Mouse (Mus musculus) CH12F3 (cell line): ENCODE data around the gene Hhip.

Experiments
- in situ Hi-C: fragments of 300-500 bp; cut with MboI; formaldehyde crosslinking; loops from 2 replicates; pipeline ENCODE4 v1.14.3; 2020; ENCODE audit warnings: low sequenced_read_pairs

Gene Hhip

GRCm38 (mm10) chr8:80057198-80058174 is at the start of gene Hhip:
Gene Hhip, minus strand, starts transcription at chr8:80058006.
- in situ Hi-C loops: no loop called here

GRCm38 (mm10) chr8:80087021-80087420 is 29.2 kb upstream of the Hhip start:
- in situ Hi-C loops: no loop called here

GRCm38 (mm10) chr8:80058193-80058592 is 387 bp upstream of the Hhip start:
- in situ Hi-C loops: no loop called here

- in situ Hi-C loops: no loop called here
Measured at GRCm38 (mm10) chr8:80056331-80057070, 1.3 kb downstream of the Hhip start.

GRCm38 (mm10) chr8:80055777-80056176 is 2.0 kb downstream of the Hhip start:
- in situ Hi-C loops: no loop called here

GRCm38 (mm10) chr8:80055094-80055493 is 2.7 kb downstream of the Hhip start:
- in situ Hi-C loops: no loop called here

- in situ Hi-C loops: no loop called here
Measured at GRCm38 (mm10) chr8:80054216-80054615, 3.6 kb downstream of the Hhip start.

GRCm38 (mm10) chr8:80052838-80053237 is 5.0 kb downstream of the Hhip start:
- in situ Hi-C loops: no loop called here

- in situ Hi-C loops: no loop called here
Measured at GRCm38 (mm10) chr8:80051494-80051893, 6.3 kb downstream of the Hhip start.

- in situ Hi-C loops: no loop called here
Measured at GRCm38 (mm10) chr8:80049256-80050005, 8.4 kb downstream of the Hhip start.

GRCm38 (mm10) chr8:80048256-80048655 is 9.6 kb downstream of the Hhip start:
- in situ Hi-C loops: no loop called here

GRCm38 (mm10) chr8:80037644-80038253 is 20.1 kb downstream of the Hhip start:
- in situ Hi-C loops: no loop called here

- in situ Hi-C loops: no loop called here
Measured at GRCm38 (mm10) chr8:80032604-80033003, 25.2 kb downstream of the Hhip start.

GRCm38 (mm10) chr8:80031330-80032293 is 26.2 kb downstream of the Hhip start:
- in situ Hi-C loops: no loop called here

GRCm38 (mm10) chr8:80029631-80030030 is 28.2 kb downstream of the Hhip start:
- in situ Hi-C loops: no loop called here

GRCm38 (mm10) chr8:80020469-80020868 is 37.3 kb downstream of the Hhip start:
- in situ Hi-C loops: no loop called here

- in situ Hi-C loops: no loop called here
Measured at GRCm38 (mm10) chr8:80015818-80016217, 42.0 kb downstream of the Hhip start.

- in situ Hi-C loops: no loop called here
Measured at GRCm38 (mm10) chr8:80004421-80004820, 53.4 kb downstream of the Hhip start.

GRCm38 (mm10) chr8:80002313-80002712 is 55.5 kb downstream of the Hhip start:
- in situ Hi-C loops: no loop called here

- in situ Hi-C loops: no loop called here
Measured at GRCm38 (mm10) chr8:79995075-79995474, 62.7 kb downstream of the Hhip start.
